Comparison of ENCODE assay signal across 8 mouse cellular contexts in genomic region chr2:14543355-14543754, GRCm38 (mm10). TPM values are rescaled to one million over a fixed set of nuclear protein-coding genes. Genes with fewer than 3 reads are reported as not detected.
DNase-seq lines count a peak whose midpoint lies in the region; ATAC-seq lines count a peak whose summit lies in the region.

No protein-coding gene starts in this region.

- H3K9me3 ChIP-seq in heart, embryonic 13.5 days: no peaks in the 10 kb centered on the region
- no peaks in the 10 kb centered on the region for H3K9me3 ChIP-seq in heart, embryonic 10.5 days

- H3K36me3 ChIP-seq in heart, embryonic 13.5 days: no peaks in the 10 kb centered on the region
- no peaks in the 10 kb centered on the region for H3K36me3 ChIP-seq in heart, embryonic 10.5 days

- H3K27ac ChIP-seq in heart, embryonic 13.5 days (replicated peaks): peak overlapping the region; percentile 24; the same call in 1 of the 2 replicates
- H3K27ac ChIP-seq in heart, embryonic 10.5 days: no peak overlapping the region

- H3K27me3 ChIP-seq in heart, embryonic 13.5 days (replicated peaks): no peaks in the 10 kb centered on the region
- H3K27me3 ChIP-seq in heart, embryonic 10.5 days (ENCODE audit: insufficient read depth, poor library complexity, severe bottlenecking): no peaks in the 10 kb centered on the region

- no peak for DNase-seq in heart, embryonic 10.5 days (ENCODE audit: low spot score)
- peak; percentile 2 to 7 for DNase-seq in left cerebral cortex, postnatal 14 days (ENCODE audit: low spot score in 2 of 2)
- no peak for DNase-seq in left cerebral cortex, adult 11 months (ENCODE audit: low spot score)
- peak; percentile 85 to 90 for DNase-seq in adrenal gland, postnatal 36 days
- peak; percentile 80 for DNase-seq in ovary, adult 18-20 months (ENCODE audit: low spot score)
- DNase-seq in c-Kit-positive CD71-positive TER-119-positive erythroid progenitor cells, embryonic 14.5 days (ENCODE audit: low spot score): no peak
- DNase-seq in adipocyte (ENCODE audit: low spot score): no peak

- no peak overlapping the region for H3K4me3 ChIP-seq in heart, embryonic 13.5 days
- no peak overlapping the region for H3K4me3 ChIP-seq in heart, embryonic 10.5 days

- no peak for ATAC-seq in heart, embryonic 13.5 days (ENCODE audit: extremely low read depth, insufficient number of reproducible peaks, low FRiP score, low TSS enrichment)

- H3K4me2 ChIP-seq in heart, embryonic 13.5 days: no peak overlapping the region

- H3K9ac ChIP-seq in heart, embryonic 13.5 days: no peak overlapping the region

- H3K4me1 ChIP-seq in heart, embryonic 13.5 days: peaks cover 9% of the 10 kb centered on the region
- 0 out of 2 replicates have a peak, but pooled peaks cover 6% of the 10 kb centered on the region for H3K4me1 ChIP-seq in heart, embryonic 10.5 days

- intact Hi-C loops in left cerebral cortex, postnatal 14 days (cut with DNase I): no loop called here

- 31% methylated on average over 3 of the region's 3 CpGs for WGBS in heart, embryonic 13.5 days
- WGBS in heart, embryonic 10.5 days: 61% methylated on average over 3 of the region's 3 CpGs

RNA-seq across cellular contexts. Expression of gene Cacnb2, which starts 59.5 kb away (rescaled TPM):
- 9.0 and 9.5 TPM in 2 replicates for polyA plus RNA-seq in heart, embryonic 13.5 days (2015; fragmentation: Nextera tagmentation; extraction: Ambion mirVana)
- 8.3 and 11.3 TPM in 2 replicates for polyA plus RNA-seq in heart, embryonic 10.5 days (2016; fragmentation: Nextera tagmentation; extraction: Ambion mirVana)
- 10 to 100 TPM; 39.4 to 41.3 TPM for total RNA-seq in left cerebral cortex, postnatal 14 days (2021)
- 10 to 100 TPM; 46.4 to 49.2 TPM for total RNA-seq in adrenal gland, postnatal 36 days (2021)

Comparison
In these comparisons a context has a peak if more than half of its experiments do, and no peak if none do; other contexts are left out.
1. DNase-seq: peak in left cerebral cortex, postnatal 14 days (2 of 2), adrenal gland, postnatal 36 days (2 of 2) and ovary, adult 18-20 months (single experiment); none in heart, embryonic 10.5 days (single experiment), left cerebral cortex, adult 11 months (single experiment), c-Kit-positive CD71-positive TER-119-positive erythroid progenitor cells, embryonic 14.5 days (single experiment) and adipocyte (single experiment).